Mouse (Mus musculus): ENCODE data around the gene Hoxa6.

- TF ChIP-seq CTCF (IDR thresholded peaks at IDR 0.05; ENCODE audit: low read depth, low read length) (no peak), POLR2AphosphoS5 (IDR thresholded peaks at IDR 0.05; ENCODE audit: insufficient replicate concordance, low read depth, low read length) (no peak), GATA1 (IDR thresholded peaks at IDR 0.05; ENCODE audit: borderline replicate concordance, low read length) (no peak)
These were observed 40.8 kb downstream of the Hoxa6 start for GRCm38 (mm10) chr6:52167736-52168161.
